Comparison of ENCODE assay signal across 9 mouse cellular contexts in genomic region chr8:70898661-70899198, GRCm38 (mm10). TPM values are rescaled to one million over a fixed set of nuclear protein-coding genes. Genes with fewer than 3 reads are reported as not detected.
A peak's percentile ranks its signal among the peaks of the same experiment; 100 is the strongest.
DNase-seq lines count a peak whose midpoint lies in the region; ATAC-seq and TF ChIP-seq lines count a peak whose summit lies in the region.
"Had no signal": no experiment of that assay in that cellular context is flagged by ENCODE, and none has a peak within 500 bp of the region (broad histone marks: within the 10 kb centered on the region; RNA-seq: fewer than 3 reads in every experiment).

No protein-coding gene starts in this region.

- ATAC-seq in lung, embryonic 15.5 days (ENCODE audit: borderline replicate concordance, extremely low read depth, low FRiP score, low TSS enrichment), result no peak
- no peak for ATAC-seq in embryonic facial prominence, embryonic 14.5 days (ENCODE audit: low read depth)
- ATAC-seq in hindbrain, embryonic 16.5 days, result no peak
- ATAC-seq in midbrain, postnatal 0 days (ENCODE audit: low FRiP score), result no peak
- ATAC-seq in megakaryocyte progenitor cell, adult 5-6 weeks (replicated peaks; ENCODE audit: poor library complexity), result no peak

- TF ChIP-seq CTCF in midbrain, postnatal 0 days (IDR thresholded peaks at IDR 0.05), result no peak

- H3K4me3 ChIP-seq in lung, embryonic 15.5 days, result no peak overlapping the region
- peak overlapping the region; percentile 68; the same call in 1 of the 2 replicates for H3K4me3 ChIP-seq in embryonic facial prominence, embryonic 14.5 days (ENCODE audit: low read depth, low read length)
- H3K4me3 ChIP-seq in hindbrain, embryonic 16.5 days (ENCODE audit: low read length), result no peak overlapping the region
- H3K4me3 ChIP-seq in midbrain, postnatal 0 days (ENCODE audit: low read depth, low read length), result no peak overlapping the region

- H3K27me3 ChIP-seq in lung, embryonic 15.5 days, result peaks cover 6% of the 10 kb centered on the region; the same call in 1 of the 2 replicates
- peaks cover 10% of the 10 kb centered on the region; the same call in 1 of the 2 replicates for H3K27me3 ChIP-seq in embryonic facial prominence, embryonic 14.5 days (replicated peaks; ENCODE audit: control insufficient read depth, insufficient read depth, low read length)
- H3K27me3 ChIP-seq in hindbrain, embryonic 16.5 days (replicated peaks; ENCODE audit: control insufficient read depth, insufficient read depth, low read length), result peaks cover 14% of the 10 kb centered on the region
- H3K27me3 ChIP-seq in midbrain, postnatal 0 days (ENCODE audit: insufficient read depth, low read length), result 0 out of 2 replicates have a peak, but pooled peaks cover 4% of the 10 kb centered on the region

- intact Hi-C loops in left cerebral cortex, postnatal 36 days (cut with DNase I), result loop anchor here (5.0 to 10.0 kb wide), 2 partner anchors 306 to 469 kb away; partner anchors contain the start of gene Use1
- intact Hi-C loops in left cerebral cortex, postnatal 25 days (cut with DNase I), result loop anchor here (5.0 kb wide), 3 partner anchors 309 to 564 kb away; partner anchors contain the start of genes Abhd8, Haus8, Mrpl34 and Myo9b

- H3K9me3 ChIP-seq in lung, embryonic 15.5 days, result no peaks in the 10 kb centered on the region
- no peaks in the 10 kb centered on the region for H3K9me3 ChIP-seq in embryonic facial prominence, embryonic 14.5 days (ENCODE audit: control insufficient read depth, low read length)
- H3K9me3 ChIP-seq in hindbrain, embryonic 16.5 days (ENCODE audit: control insufficient read depth, low read length), result no peaks in the 10 kb centered on the region
- no peaks in the 10 kb centered on the region for H3K9me3 ChIP-seq in midbrain, postnatal 0 days (ENCODE audit: low read length)

- WGBS in lung, embryonic 15.5 days, result 42% methylated on average over 2 of the region's 2 CpGs
- WGBS in embryonic facial prominence, embryonic 14.5 days, result 65% methylated on average over 2 of the region's 2 CpGs
- WGBS in hindbrain, embryonic 16.5 days, result 71% methylated on average over 2 of the region's 2 CpGs
- WGBS in midbrain, postnatal 0 days, result 62% methylated on average over 2 of the region's 2 CpGs

- H3K4me1 ChIP-seq in lung, embryonic 15.5 days, result peaks cover 16% of the 10 kb centered on the region
- peaks cover 4% of the 10 kb centered on the region; the same call in 1 of the 2 replicates for H3K4me1 ChIP-seq in embryonic facial prominence, embryonic 14.5 days (ENCODE audit: control insufficient read depth, insufficient read depth, low read length)
- H3K4me1 ChIP-seq in hindbrain, embryonic 16.5 days (ENCODE audit: control insufficient read depth, insufficient read depth, low read depth, low read length), result peaks cover 10% of the 10 kb centered on the region
- H3K4me1 ChIP-seq in midbrain, postnatal 0 days (ENCODE audit: insufficient read depth, low read length), result 0 out of 2 replicates have a peak, but pooled peaks cover 2% of the 10 kb centered on the region

- DNase-seq in lung, postnatal 36 days, result no peak
- peak; percentile 34 for DNase-seq in embryonic facial prominence, embryonic 14.5 days (ENCODE audit: low spot score)
- DNase-seq in midbrain, postnatal 0 days (ENCODE audit: low spot score), result no peak
- DNase-seq in left cerebral cortex, postnatal 36 days (ENCODE audit: low spot score in 2 of 2), result no peak
- no peak for DNase-seq in left cerebral cortex, postnatal 25 days (ENCODE audit: low spot score in 2 of 2)

- H3K27ac ChIP-seq in lung, embryonic 15.5 days, result no peak overlapping the region
- H3K27ac ChIP-seq in embryonic facial prominence, embryonic 14.5 days (replicated peaks; ENCODE audit: low read depth, low read length), result no peak overlapping the region
- no peak overlapping the region for H3K27ac ChIP-seq in hindbrain, embryonic 16.5 days (ENCODE audit: low read depth, low read length)
- H3K27ac ChIP-seq in midbrain, postnatal 0 days (ENCODE audit: low read depth, low read length), result peak overlapping the region; percentile 51

- H3K36me3 ChIP-seq in lung, embryonic 15.5 days, result peaks cover 23% of the 10 kb centered on the region
- peaks cover 27% of the 10 kb centered on the region for H3K36me3 ChIP-seq in embryonic facial prominence, embryonic 14.5 days (ENCODE audit: control insufficient read depth, insufficient read depth, low read length)
- H3K36me3 ChIP-seq in hindbrain, embryonic 16.5 days (ENCODE audit: control insufficient read depth, insufficient read depth, low read length), result peaks cover 21% of the 10 kb centered on the region
- H3K36me3 ChIP-seq in midbrain, postnatal 0 days (ENCODE audit: insufficient read depth, low read length), result peaks cover 17% of the 10 kb centered on the region

- peak overlapping the region; percentile 83; the same call in 1 of the 2 replicates for H3K4me2 ChIP-seq in lung, embryonic 15.5 days
- peak overlapping the region; percentile 64; the same call in 1 of the 2 replicates for H3K4me2 ChIP-seq in embryonic facial prominence, embryonic 14.5 days (ENCODE audit: low read depth, low read length)
- no peak overlapping the region for H3K4me2 ChIP-seq in hindbrain, embryonic 16.5 days (ENCODE audit: low read length)
- H3K4me2 ChIP-seq in midbrain, postnatal 0 days (ENCODE audit: low read depth, low read length, poor library complexity, severe bottlenecking), result no peak overlapping the region

- peak overlapping the region; percentile 81; the same call in 1 of the 2 replicates for H3K9ac ChIP-seq in lung, embryonic 15.5 days
- H3K9ac ChIP-seq in embryonic facial prominence, embryonic 14.5 days (ENCODE audit: low read depth, low read length), result peak overlapping the region; percentile 71; the same call in 1 of the 2 replicates
- peak overlapping the region; percentile 3 for H3K9ac ChIP-seq in hindbrain, embryonic 16.5 days (ENCODE audit: low read depth, low read length)
- H3K9ac ChIP-seq in midbrain, postnatal 0 days (replicated peaks; ENCODE audit: low read length, poor library complexity, severe bottlenecking), result no peak overlapping the region

RNA-seq across cellular contexts. Expression of gene Rpl18a, which starts 1.5 kb away (rescaled TPM):
- polyA plus RNA-seq in lung, embryonic 15.5 days (2015; fragmentation: Nextera tagmentation; extraction: Ambion mirVana), result 4,502 and 4,535 TPM in 2 replicates
- 5,430 and 5,481 TPM in 2 replicates for polyA plus RNA-seq in embryonic facial prominence, embryonic 14.5 days (2014; fragmentation: Nextera tagmentation; extraction: Ambion mirVana)
- 1,821 and 2,018 TPM in 2 replicates for polyA plus RNA-seq in hindbrain, embryonic 16.5 days (2015; fragmentation: Nextera tagmentation; extraction: Ambion mirVana)
- total RNA-seq in midbrain, postnatal 0 days (2014; rRNA removed), result 1,447 and 1,819 TPM in 2 replicates
- 2,274 and 2,285 TPM in 2 replicates for polyA plus RNA-seq in midbrain, postnatal 0 days (2015; fragmentation: Nextera tagmentation; extraction: Ambion mirVana)
- 7,432 and 8,014 TPM in 2 replicates for total RNA-seq in megakaryocyte progenitor cell, adult 5-6 weeks (2015)
- total RNA-seq in megakaryocyte progenitor cell, adult 5-6 weeks (2017), result 2,240 and 2,571 TPM in 2 replicates
- 100 to 1,000 TPM; 558 to 677 TPM for total RNA-seq in left cerebral cortex, postnatal 36 days (2021)
- 100 to 1,000 TPM; 550 to 570 TPM for total RNA-seq in left cerebral cortex, postnatal 25 days (2021)

RNA-seq across cellular contexts. Expression of gene Slc5a5, which starts 6.2 kb away (rescaled TPM):
- polyA plus RNA-seq in lung, embryonic 15.5 days (2015; fragmentation: Nextera tagmentation; extraction: Ambion mirVana), result 0.25 and 0.29 TPM in 2 replicates
- 0.42 and 0.58 TPM in 2 replicates for polyA plus RNA-seq in embryonic facial prominence, embryonic 14.5 days (2014; fragmentation: Nextera tagmentation; extraction: Ambion mirVana)
- polyA plus RNA-seq in hindbrain, embryonic 16.5 days (2015; fragmentation: Nextera tagmentation; extraction: Ambion mirVana), result 2.4 and 3.1 TPM in 2 replicates
- 1.2 and 2.1 TPM in 2 replicates for total RNA-seq in midbrain, postnatal 0 days (2014; rRNA removed)
- polyA plus RNA-seq in midbrain, postnatal 0 days (2015; fragmentation: Nextera tagmentation; extraction: Ambion mirVana), result 3.7 and 4.1 TPM in 2 replicates
- 0.07 TPM in 1 of 2 replicates, not detected in the other for total RNA-seq in megakaryocyte progenitor cell, adult 5-6 weeks (2015)
- not detected in 2 replicates for total RNA-seq in megakaryocyte progenitor cell, adult 5-6 weeks (2017)
- 10 to 100 TPM in 1 of 2 experiments, 1 to 10 TPM in 1; 8.9 to 12.1 TPM for total RNA-seq in left cerebral cortex, postnatal 36 days (2021)
- total RNA-seq in left cerebral cortex, postnatal 25 days (2021), result 10 to 100 TPM in 1 of 2 experiments, 1 to 10 TPM in 1; 8.2 to 10.9 TPM
- polyA plus RNA-seq: macrophage had no signal

RNA-seq across cellular contexts. Expression of gene Map1s, which starts 7.0 kb away (rescaled TPM):
- polyA plus RNA-seq in lung, embryonic 15.5 days (2015; fragmentation: Nextera tagmentation; extraction: Ambion mirVana), result 49.8 and 50.9 TPM in 2 replicates
- 41.3 and 49.7 TPM in 2 replicates for polyA plus RNA-seq in embryonic facial prominence, embryonic 14.5 days (2014; fragmentation: Nextera tagmentation; extraction: Ambion mirVana)
- 57.8 and 71.4 TPM in 2 replicates for polyA plus RNA-seq in hindbrain, embryonic 16.5 days (2015; fragmentation: Nextera tagmentation; extraction: Ambion mirVana)
- total RNA-seq in midbrain, postnatal 0 days (2014; rRNA removed), result 87.7 and 93.7 TPM in 2 replicates
- 59.1 and 59.8 TPM in 2 replicates for polyA plus RNA-seq in midbrain, postnatal 0 days (2015; fragmentation: Nextera tagmentation; extraction: Ambion mirVana)
- total RNA-seq in megakaryocyte progenitor cell, adult 5-6 weeks (2015), result 14.4 and 14.7 TPM in 2 replicates
- 13.2 and 14.4 TPM in 2 replicates for total RNA-seq in megakaryocyte progenitor cell, adult 5-6 weeks (2017)
- total RNA-seq in left cerebral cortex, postnatal 36 days (2021), result 10 to 100 TPM; 78.7 to 82.1 TPM
- 10 to 100 TPM; 71.2 to 80.7 TPM for total RNA-seq in left cerebral cortex, postnatal 25 days (2021)

RNA-seq across cellular contexts. Expression of gene Ccdc124, which starts 25.0 kb away (rescaled TPM):
- 112 and 118 TPM in 2 replicates for polyA plus RNA-seq in lung, embryonic 15.5 days (2015; fragmentation: Nextera tagmentation; extraction: Ambion mirVana)
- 87.1 and 91.3 TPM in 2 replicates for polyA plus RNA-seq in embryonic facial prominence, embryonic 14.5 days (2014; fragmentation: Nextera tagmentation; extraction: Ambion mirVana)
- polyA plus RNA-seq in hindbrain, embryonic 16.5 days (2015; fragmentation: Nextera tagmentation; extraction: Ambion mirVana), result 168 and 190 TPM in 2 replicates
- 44.3 and 48.6 TPM in 2 replicates for total RNA-seq in midbrain, postnatal 0 days (2014; rRNA removed)
- 159 and 163 TPM in 2 replicates for polyA plus RNA-seq in midbrain, postnatal 0 days (2015; fragmentation: Nextera tagmentation; extraction: Ambion mirVana)
- total RNA-seq in megakaryocyte progenitor cell, adult 5-6 weeks (2015), result 27.6 and 37.2 TPM in 2 replicates
- total RNA-seq in megakaryocyte progenitor cell, adult 5-6 weeks (2017), result 33.9 and 37.1 TPM in 2 replicates
- total RNA-seq in left cerebral cortex, postnatal 36 days (2021), result 100 to 1,000 TPM in 1 of 2 experiments, 10 to 100 TPM in 1; 88.6 to 108 TPM
- 10 to 100 TPM; 88.0 to 95.9 TPM for total RNA-seq in left cerebral cortex, postnatal 25 days (2021)

RNA-seq across cellular contexts. Expression of gene Kcnn1, which starts 35.7 kb away (rescaled TPM):
- polyA plus RNA-seq in lung, embryonic 15.5 days (2015; fragmentation: Nextera tagmentation; extraction: Ambion mirVana), result 1.2 TPM in 2 replicates
- 2.9 and 3.4 TPM in 2 replicates for polyA plus RNA-seq in embryonic facial prominence, embryonic 14.5 days (2014; fragmentation: Nextera tagmentation; extraction: Ambion mirVana)
- polyA plus RNA-seq in hindbrain, embryonic 16.5 days (2015; fragmentation: Nextera tagmentation; extraction: Ambion mirVana), result 16.3 and 18.5 TPM in 2 replicates
- 32.5 and 32.8 TPM in 2 replicates for total RNA-seq in midbrain, postnatal 0 days (2014; rRNA removed)
- 10.0 and 10.3 TPM in 2 replicates for polyA plus RNA-seq in midbrain, postnatal 0 days (2015; fragmentation: Nextera tagmentation; extraction: Ambion mirVana)
- 0.12 and 0.42 TPM in 2 replicates for total RNA-seq in megakaryocyte progenitor cell, adult 5-6 weeks (2015)
- 0.84 and 0.92 TPM in 2 replicates for total RNA-seq in megakaryocyte progenitor cell, adult 5-6 weeks (2017)
- 10 to 100 TPM; 18.3 to 27.0 TPM for total RNA-seq in left cerebral cortex, postnatal 36 days (2021)
- total RNA-seq in left cerebral cortex, postnatal 25 days (2021), result 10 to 100 TPM; 19.1 to 20.9 TPM

Comparison
In these comparisons a context has a peak if more than half of its experiments do, and no peak if none do; other contexts are left out.
1. H3K4me2 ChIP-seq: peak in lung, embryonic 15.5 days (single experiment) and embryonic facial prominence, embryonic 14.5 days (single experiment); none in hindbrain, embryonic 16.5 days (single experiment) and midbrain, postnatal 0 days (single experiment).